Mouse (Mus musculus): ENCODE measurements around the gene Tmem18.

DNA sequence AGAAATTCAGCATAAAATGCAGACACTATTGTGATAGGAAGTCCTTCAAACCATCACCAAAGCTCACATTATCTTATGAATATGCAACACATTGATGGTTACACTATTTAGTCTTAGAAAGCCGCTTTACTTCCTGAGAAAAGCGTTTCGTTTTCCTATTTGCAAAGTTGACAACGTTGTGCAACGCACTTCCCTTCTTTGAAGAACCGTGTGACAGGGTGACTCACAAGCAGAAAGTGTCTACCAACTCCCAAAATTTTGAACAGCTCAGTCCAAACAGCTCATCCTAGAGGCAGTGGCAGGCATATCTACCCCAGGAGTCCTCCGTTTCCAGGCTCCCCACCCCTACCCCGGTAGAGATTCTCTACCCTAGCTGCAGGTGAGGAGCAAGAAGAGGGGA, 22.5 kb downstream of the Tmem18 start:
- no peak for TF ChIP-seq CTCF (IDR thresholded peaks at IDR 0.05; ENCODE audit: borderline replicate concordance, insufficient read depth, low read length)
- TF ChIP-seq POLR2A (IDR thresholded peaks at IDR 0.05; ENCODE audit: low read depth, low read length): no peak

Measured in embryonic fibroblast, embryonic 13.5 days (primary cell).